Mouse (Mus musculus) thymus, adult 2 months (tissue): ENCODE measurements at regions not wholly inside any gene's neighbourhood (a gene's known extent, or its start where the extent isn't known, plus 50 kb on each side); places are given as distances from the start of the nearest gene placed in this dataset.
A peak's percentile ranks its signal among the peaks of the same experiment; 100 is the strongest.

Source experiments
- DNase-seq: peaks from one replicate; pipeline ENCODE4 v3.0.0; 2021
- H3K27ac ChIP-seq: fragments of 200-500 bp; 2 replicates; pipeline ENCODE4 v1.5.1; 2012; ENCODE audit warnings: low read length, control low read depth; ENCODE audit not compliant: control insufficient read depth, insufficient read depth
- H3K27me3 ChIP-seq: fragments of 200-500 bp; 2 replicates; pipeline ENCODE4 v1.6.1; 2012; ENCODE audit warnings: mild to moderate bottlenecking, low read length, moderate library complexity, mixed read lengths; ENCODE audit not compliant: control insufficient read depth, insufficient read depth
- H3K36me3 ChIP-seq: fragments of 200-500 bp; 2 replicates; pipeline ENCODE4 v1.6.1; 2012; ENCODE audit warnings: mild to moderate bottlenecking, low read length, moderate library complexity; ENCODE audit not compliant: control insufficient read depth, insufficient read depth
- H3K4me1 ChIP-seq: fragments of 200-500 bp; replicated peaks from 2 replicates; pipeline ENCODE4 v1.6.1; 2012; ENCODE audit warnings: low read length; ENCODE audit not compliant: control insufficient read depth, insufficient read depth
- H3K4me3 ChIP-seq: fragments of 200-500 bp; 2 replicates; pipeline ENCODE4 v1.5.1; 2012; ENCODE audit warnings: mild to moderate bottlenecking, low read length, control low read depth, moderate library complexity; ENCODE audit not compliant: control insufficient read depth, insufficient read depth
- CTCF ChIP-seq: fragments of 200-500 bp; IDR thresholded peaks from 2 replicates; pipeline ENCODE4 v1.5.1; 2012; ENCODE audit warnings: mild to moderate bottlenecking, control low read depth, low read length, moderate library complexity, borderline replicate concordance; ENCODE audit not compliant: control insufficient read depth, poor library complexity, insufficient read depth; ENCODE audit errors: extremely low read depth
- POLR2A ChIP-seq: fragments of 200-500 bp; IDR thresholded peaks from 2 replicates; pipeline ENCODE4 v1.6.1; 2012; ENCODE audit warnings: mild to moderate bottlenecking, low read length, control low read depth, moderate library complexity; ENCODE audit not compliant: control insufficient read depth, poor library complexity, insufficient read depth; ENCODE audit errors: extremely low read depth
- WGBS: fragments of 180-500 bp; shearing (Covaris S2); methylation state at CpG from one replicate; pipeline ENCODE4 v1.1.7; 2018; 5-methylcytosine and 5-hydroxymethylcytosine counted together

DNA sequence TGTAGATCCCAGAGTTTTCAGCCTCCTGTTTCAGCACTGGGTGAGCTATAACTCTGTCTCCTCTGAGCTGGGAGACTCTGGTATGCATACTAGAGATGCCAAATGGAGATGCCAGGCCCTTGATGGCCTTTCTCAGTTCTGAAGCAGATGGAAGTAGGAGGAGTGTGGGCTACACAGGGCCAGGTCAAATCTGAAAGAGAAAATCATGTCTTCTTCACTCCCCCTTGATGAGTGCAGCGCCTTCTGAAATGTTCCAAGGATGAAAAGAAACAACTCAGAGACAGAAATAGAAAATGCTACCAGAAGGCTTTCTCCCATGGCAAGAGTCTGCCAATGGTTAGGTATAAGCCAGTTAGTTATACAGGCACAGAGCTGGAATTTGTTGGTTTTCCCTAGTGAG, 652.0 kb downstream of the Rnf144a start:
- Histone ChIP-seq H3K4me1 (no peaks in the 10 kb centered on the region), H3K27ac (no peak overlapping the region), H3K4me3 (no peak overlapping the region), H3K27me3 (no peaks in the 10 kb centered on the region), H3K36me3 (no peaks in the 10 kb centered on the region)
- WGBS: 97% methylated on average over 1 of the region's 1 CpGs
- no peak for TF ChIP-seq POLR2A
- TF ChIP-seq CTCF: no peak
- no peak for DNase-seq

DNA sequence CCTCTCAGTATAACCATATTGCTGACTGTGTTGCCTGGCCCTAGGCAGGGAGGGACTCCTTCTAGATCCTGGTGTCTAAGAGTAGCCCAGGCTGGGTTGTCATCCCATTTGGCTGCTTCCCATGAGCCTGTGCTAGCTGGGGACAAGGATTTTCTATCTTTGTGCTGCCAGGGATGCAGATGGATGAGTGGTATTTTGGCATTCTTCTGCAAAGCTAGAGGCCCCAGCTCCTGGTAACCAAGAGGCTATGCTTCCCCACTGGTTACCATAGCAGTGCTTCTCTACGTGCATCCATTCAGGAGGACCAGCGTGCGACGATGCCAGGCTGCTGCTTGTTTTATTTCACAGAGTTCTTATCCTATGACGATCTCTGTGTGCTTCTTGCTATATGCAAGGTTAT, 658.0 kb downstream of the Rnf144a start:
- Histone ChIP-seq H3K4me3 (no peak overlapping the region), H3K36me3 (no peaks in the 10 kb centered on the region), H3K4me1 (no peaks in the 10 kb centered on the region), H3K27me3 (no peaks in the 10 kb centered on the region), H3K27ac (no peak overlapping the region)
- 97% methylated on average over 5 of the region's 5 CpGs for WGBS
- TF ChIP-seq POLR2A (no peak), CTCF (no peak)
- no peak for DNase-seq

DNA sequence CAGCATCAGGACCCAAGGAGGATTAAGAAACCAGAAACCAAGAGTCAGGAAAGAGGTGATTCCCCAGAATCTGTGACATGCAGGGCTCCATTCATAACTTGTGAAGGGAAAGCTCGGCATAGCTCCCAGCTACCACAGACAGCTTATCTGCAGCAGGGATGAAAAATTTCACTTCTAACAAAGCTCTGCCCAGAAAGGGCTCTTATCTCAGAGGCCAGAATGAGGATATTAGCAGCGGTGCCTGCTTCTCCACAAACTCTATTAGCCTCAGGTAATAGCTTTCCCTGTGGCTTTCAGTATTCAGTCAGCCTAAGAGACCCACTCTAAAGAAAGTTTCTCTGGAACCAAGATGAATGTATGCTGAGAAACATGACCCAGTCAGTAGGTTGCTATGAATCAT, 636.9 kb upstream of the Id2 start:
- TF ChIP-seq CTCF: no peak
- no peak for TF ChIP-seq POLR2A
- no peak for DNase-seq
- Histone ChIP-seq H3K4me3 (no peak overlapping the region), H3K36me3 (no peaks in the 10 kb centered on the region), H3K27ac (no peak overlapping the region), H3K4me1 (no peaks in the 10 kb centered on the region), H3K27me3 (no peaks in the 10 kb centered on the region)
- 59% methylated on average over 2 of the region's 2 CpGs for WGBS

GRCm38 (mm10) chr12:25725774-25726173, 628.8 kb upstream of the Id2 start:
- Histone ChIP-seq H3K27me3 (no peaks in the 10 kb centered on the region), H3K27ac (no peak overlapping the region), H3K36me3 (no peaks in the 10 kb centered on the region), H3K4me1 (no peaks in the 10 kb centered on the region), H3K4me3 (no peak overlapping the region)
- no peak for DNase-seq
- 63% methylated on average over 2 of the region's 2 CpGs for WGBS
- TF ChIP-seq CTCF (no peak), POLR2A (no peak)

DNA sequence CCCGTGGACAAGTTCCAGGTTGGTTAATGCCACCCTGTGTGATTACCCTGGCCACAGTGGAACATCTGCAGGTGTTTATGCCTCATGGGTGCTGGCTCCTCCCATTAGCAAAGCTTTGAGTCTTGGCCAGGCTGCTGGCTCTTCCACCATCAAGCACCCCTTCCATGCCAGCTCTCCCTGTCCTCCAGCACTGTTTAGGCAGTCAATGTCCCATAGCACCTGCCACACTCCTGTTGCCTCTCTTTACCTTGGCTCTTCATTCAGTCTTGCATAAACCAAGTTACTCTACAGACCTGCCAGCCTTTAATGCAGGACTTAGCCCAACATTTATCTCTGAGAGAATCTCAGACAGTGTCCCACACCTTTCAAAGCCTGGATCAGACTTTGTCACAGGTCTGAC, 614.2 kb upstream of the Id2 start:
- no peaks in the 10 kb centered on the region for H3K4me1 ChIP-seq
- DNase-seq: no peak

DNA sequence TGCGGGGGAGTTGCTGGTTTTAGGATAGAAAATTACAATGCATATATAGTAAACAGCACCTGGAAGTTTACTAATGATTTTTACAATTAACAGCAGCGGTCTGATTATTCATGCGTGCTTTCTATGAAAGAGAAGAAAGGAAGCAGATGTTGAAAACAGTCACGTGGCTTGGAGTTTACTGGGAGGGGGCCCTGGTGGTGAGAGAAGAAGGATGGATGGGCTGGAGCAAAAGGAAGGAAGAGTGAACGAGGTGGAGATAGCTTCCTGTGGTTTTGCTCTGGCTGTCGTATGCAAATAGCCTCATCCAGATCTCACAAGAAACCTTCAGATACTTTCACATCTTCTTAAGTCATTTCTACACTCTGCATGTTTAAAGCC, 606.1 kb upstream of the Id2 start:
- H3K36me3 ChIP-seq: no peaks in the 10 kb centered on the region
- DNase-seq: peak; percentile 2
- H3K27ac ChIP-seq: no peak overlapping the region
- no peak overlapping the region for H3K4me3 ChIP-seq
- WGBS: 1% methylated on average over 6 of the region's 6 CpGs
- TF ChIP-seq POLR2A (no peak), CTCF (no peak)
- no peaks in the 10 kb centered on the region for H3K27me3 ChIP-seq
- H3K4me1 ChIP-seq: peaks cover 12% of the 10 kb centered on the region

More for the DNA sequence above, 614.2 kb upstream of the Id2 start:
- Histone ChIP-seq H3K27ac (no peak overlapping the region), H3K36me3 (no peaks in the 10 kb centered on the region), H3K4me3 (no peak overlapping the region), H3K27me3 (no peaks in the 10 kb centered on the region)
- no peak for TF ChIP-seq CTCF
- TF ChIP-seq POLR2A: no peak
- WGBS: 83% methylated on average over 1 of the region's 1 CpGs

DNA sequence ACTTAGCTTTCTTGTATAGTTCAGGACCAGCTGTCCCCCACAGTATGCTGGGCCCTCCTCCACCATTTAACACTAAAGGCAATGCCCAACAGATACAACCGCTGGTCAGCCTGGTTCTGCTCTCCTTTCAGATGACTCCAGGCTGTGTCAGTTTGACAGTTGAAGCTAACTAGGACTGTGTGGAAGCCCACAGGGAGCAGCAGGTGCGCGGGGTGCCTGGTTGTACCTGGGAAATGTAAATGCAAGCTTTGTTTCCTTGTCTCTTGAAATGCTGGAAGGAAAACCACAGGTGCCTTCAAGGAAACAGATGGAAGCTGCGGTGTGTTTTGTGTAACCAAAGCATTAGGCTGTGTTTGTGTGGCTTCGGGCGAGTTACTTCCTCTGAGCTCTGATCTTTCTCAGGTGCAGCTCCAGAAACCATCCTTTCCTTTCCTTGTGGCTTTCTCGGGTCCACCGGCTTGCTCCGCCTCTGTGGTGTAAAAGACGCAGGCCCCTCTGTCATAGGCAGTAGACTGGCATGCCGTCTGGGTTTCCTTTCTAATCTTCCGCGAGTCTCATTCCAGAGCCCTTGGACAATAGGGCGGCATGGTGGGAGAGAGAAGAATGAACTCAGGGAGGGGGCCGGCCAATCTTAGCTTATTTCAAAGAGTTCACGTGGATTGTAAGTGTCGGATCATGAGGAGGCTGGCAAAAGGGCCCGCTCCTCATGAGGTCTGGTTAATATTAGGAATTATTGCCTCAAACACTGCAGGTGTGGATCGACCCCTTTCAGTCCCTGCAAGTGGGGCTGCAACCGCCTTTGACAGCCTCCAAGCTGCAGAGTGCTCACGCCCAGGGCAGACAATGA, 605.5 kb upstream of the Id2 start:
- peaks cover 12% of the 10 kb centered on the region for H3K4me1 ChIP-seq
- WGBS: 3% methylated on average over 21 of the region's 21 CpGs
- TF ChIP-seq CTCF: no peak
- no peak for TF ChIP-seq POLR2A
- no peaks in the 10 kb centered on the region for H3K27me3 ChIP-seq
- H3K36me3 ChIP-seq: no peaks in the 10 kb centered on the region
- no peak overlapping the region for H3K27ac ChIP-seq
- peak overlapping the region; percentile 6; the same call in 1 of the 2 replicates for H3K4me3 ChIP-seq
- DNase-seq: peak; percentile 32
